Mouse (Mus musculus): ENCODE results near the gene Trmt6. TPM values are rescaled to one million over a fixed set of nuclear protein-coding genes. Genes with fewer than 3 reads are reported as not detected.

Trmt6 gene
- polyA plus RNA-seq (2012; ENCODE audit: low replicate concordance) = 5.3 and 13.1 TPM in 2 replicates

GRCm38 (mm10) chr2:132815608-132816314 is at the start of gene Trmt6, which contains the start of gene Mcm8:
Gene Trmt6, minus strand, starts transcription at chr2:132816055.
Gene Mcm8, plus strand, starts transcription at chr2:132816141.

GRCm38 (mm10) chr2:132846407-132847358 is 30.8 kb upstream of the Trmt6 start, which contains the start of gene Crls1:
Gene Crls1, plus strand, starts transcription at chr2:132846666.

GRCm38 (mm10) chr2:132780978-132781377 is 34.9 kb downstream of the Trmt6 start, which contains the start of gene Chgb:
Gene Chgb, plus strand, starts transcription at chr2:132781278.

Other genes starting within 250 kb of the Trmt6 start
- gene Gpcpd1, start 228.3 kb downstream of the Trmt6 start, polyA plus RNA-seq (2012; ENCODE audit: low replicate concordance) = 29.6 and 54.9 TPM in 2 replicates
- gene Shld1, start 129.1 kb downstream of the Trmt6 start, polyA plus RNA-seq (2012; ENCODE audit: low replicate concordance) = 0.73 and 1.9 TPM in 2 replicates
- not detected in 2 replicates for gene Chgb, start 34.8 kb downstream of the Trmt6 start, polyA plus RNA-seq (2012; ENCODE audit: low replicate concordance)
- 2.7 and 5.3 TPM in 2 replicates for gene Mcm8, start 86 bp upstream of the Trmt6 start, polyA plus RNA-seq (2012; ENCODE audit: low replicate concordance)
- gene Crls1, start 30.6 kb upstream of the Trmt6 start, polyA plus RNA-seq (2012; ENCODE audit: low replicate concordance) = 105 and 205 TPM in 2 replicates
- 0.11 TPM in 1 of 2 replicates, not detected in the other for gene Lrrn4, start 64.8 kb upstream of the Trmt6 start, polyA plus RNA-seq (2012; ENCODE audit: low replicate concordance)
- gene Fermt1, start 129.9 kb upstream of the Trmt6 start, polyA plus RNA-seq (2012; ENCODE audit: low replicate concordance) = not detected in 2 replicates

Measured in leukemia stem cell, adult 10-12 weeks (primary cell).